Mouse (Mus musculus): ENCODE results near the gene Ubxn1. TPM values are rescaled to one million over a fixed set of nuclear protein-coding genes. Genes with fewer than 3 reads are reported as not detected.
A peak's percentile ranks its signal among the peaks of the same experiment; 100 is the strongest.

Ubxn1 gene
- polyA plus RNA-seq, 1 experiment from 2014 or later, result 131 TPM

DNA sequence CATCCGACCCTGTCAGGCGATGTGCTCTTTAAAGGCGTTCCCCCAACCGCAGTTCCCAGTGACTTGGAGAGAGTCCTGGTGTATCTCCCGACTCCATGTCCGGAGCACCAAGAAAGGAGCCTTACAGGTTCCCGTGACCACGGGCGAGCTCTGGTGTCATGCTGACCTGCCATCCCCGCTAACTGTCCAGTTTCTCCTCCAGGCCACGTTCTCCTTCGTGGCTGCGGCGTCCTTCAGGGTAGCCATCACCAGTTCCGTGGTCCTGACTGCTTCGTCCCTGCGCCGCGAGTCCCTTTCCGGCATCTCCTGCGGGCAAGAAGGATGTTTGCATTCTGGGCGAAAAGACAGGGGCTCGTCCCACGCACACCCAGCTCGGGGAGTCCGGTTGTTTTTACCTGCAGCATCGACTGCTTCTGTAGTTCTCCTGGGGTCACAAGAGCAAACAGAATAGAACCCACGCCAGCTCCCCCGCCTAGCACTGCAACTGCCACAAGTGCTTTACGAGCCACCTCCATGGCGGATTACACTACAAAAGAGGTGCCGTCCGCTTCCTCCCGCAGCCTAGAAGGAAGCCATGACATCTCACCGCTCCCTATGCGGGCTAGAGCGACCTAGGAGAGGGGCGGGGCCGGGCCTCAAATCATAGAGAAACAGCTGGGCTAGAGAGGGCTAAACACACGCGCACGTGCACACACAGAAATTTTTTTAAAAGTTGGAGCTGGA, 9.2 kb downstream of the Ubxn1 start, which contains the start of gene Uqcc3:
TSS of gene Uqcc3 (minus strand) at position 613 of the 723 bp plus-strand sequence.
- peak within 1 kb of the TSS; percentile 60 for H3K4me3 ChIP-seq (replicated peaks; ENCODE audit: low read length)
- H3K36me3 ChIP-seq (replicated peaks; ENCODE audit: control insufficient read depth, insufficient read depth), result peaks cover 29% of the 10 kb centered on the region
- H3K27me3 ChIP-seq (ENCODE audit: control insufficient read depth, insufficient read depth, low read length), result no peaks in the 10 kb centered on the region
- H3K9ac ChIP-seq, result peak within 1 kb of the TSS; percentile 81
- H3K9me3 ChIP-seq (ENCODE audit: control insufficient read depth, low read length), result no peaks in the 10 kb centered on the region
- peaks cover 7% of the 10 kb centered on the region for H3K4me1 ChIP-seq (replicated peaks; ENCODE audit: control insufficient read depth, insufficient read depth, low read length)
- H3K4me2 ChIP-seq (replicated peaks), result peak within 1 kb of the TSS; percentile 86
- under 1% methylated on average over 42 of the region's 42 CpGs for WGBS
- peak within 1 kb of the TSS; percentile 79 for H3K27ac ChIP-seq
- ATAC-seq (ENCODE audit: low FRiP score) (peak; percentile 97), DNase-seq (ENCODE audit: low spot score) (peak; percentile 79)

DNA sequence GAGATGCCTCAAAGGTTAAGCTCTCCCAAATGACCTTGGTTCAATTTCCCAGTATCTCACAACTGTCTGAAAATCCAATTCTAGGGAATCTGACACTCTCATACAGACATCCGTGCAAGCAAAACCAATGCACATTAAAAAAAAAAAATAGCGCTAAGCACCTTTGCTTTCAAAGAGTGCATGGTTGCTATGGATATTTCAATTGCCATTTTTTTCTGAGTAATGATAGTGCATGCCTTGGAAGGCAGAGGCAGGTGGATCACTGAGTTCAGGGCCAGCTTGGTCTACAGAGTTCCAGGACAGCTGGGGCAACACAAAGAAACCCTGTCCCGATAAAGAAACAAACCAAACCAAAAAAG, 9.7 kb downstream of the Ubxn1 start:
- peak overlapping the region; percentile 81 for H3K9ac ChIP-seq
- H3K9me3 ChIP-seq (ENCODE audit: control insufficient read depth, low read length), result no peaks in the 10 kb centered on the region
- ATAC-seq (ENCODE audit: low FRiP score), result no peak
- H3K4me1 ChIP-seq (replicated peaks; ENCODE audit: control insufficient read depth, insufficient read depth, low read length), result peaks cover 7% of the 10 kb centered on the region
- 17% methylated on average over 3 of the region's 3 CpGs for WGBS
- no peak for DNase-seq (ENCODE audit: low spot score)
- no peaks in the 10 kb centered on the region for H3K27me3 ChIP-seq (ENCODE audit: control insufficient read depth, insufficient read depth, low read length)
- peak overlapping the region; percentile 79; the same call in 1 of the 2 replicates for H3K27ac ChIP-seq
- H3K36me3 ChIP-seq (replicated peaks; ENCODE audit: control insufficient read depth, insufficient read depth), result peaks cover 23% of the 10 kb centered on the region
- H3K4me3 ChIP-seq (replicated peaks; ENCODE audit: low read length), result peak overlapping the region; percentile 60
- H3K4me2 ChIP-seq (replicated peaks), result peak overlapping the region; percentile 86

DNA sequence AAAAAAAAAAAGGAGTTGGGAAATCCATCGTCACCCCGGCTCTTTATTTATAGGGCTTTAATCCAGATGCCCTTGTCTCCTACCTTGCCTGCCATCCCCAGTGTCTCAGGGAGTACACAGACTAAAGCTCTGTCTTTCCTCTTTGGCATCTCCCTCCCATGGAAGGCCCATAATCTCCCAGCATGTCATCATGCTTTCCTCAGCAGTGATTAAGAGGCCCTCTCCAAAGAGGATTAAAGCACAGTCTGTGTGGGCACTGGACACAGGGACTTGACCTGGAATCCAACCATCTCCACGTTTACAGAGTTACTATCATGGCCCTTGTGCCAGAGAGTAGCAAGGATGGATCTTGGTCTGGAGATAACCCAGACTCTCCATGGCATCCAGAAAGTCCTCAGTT, 12.3 kb downstream of the Ubxn1 start, which contains the start of the genes Lbhd1 and Gm49403:
TSS of gene Lbhd1 (plus strand) at position 117 of the 400 bp plus-strand sequence.
TSS of gene Gm49403 (plus strand) at position 315 of the 400 bp plus-strand sequence.
- no peak for DNase-seq (ENCODE audit: low spot score)
- H3K4me1 ChIP-seq (replicated peaks; ENCODE audit: control insufficient read depth, insufficient read depth, low read length), result peaks cover 15% of the 10 kb centered on the region
- no peak within 1 kb of the TSS for H3K4me2 ChIP-seq (replicated peaks)
- no peak within 1 kb of the TSS for H3K4me3 ChIP-seq (replicated peaks; ENCODE audit: low read length)
- H3K9me3 ChIP-seq (ENCODE audit: control insufficient read depth, low read length), result no peaks in the 10 kb centered on the region
- WGBS, result 80% methylated on average over 3 of the region's 3 CpGs
- no peaks in the 10 kb centered on the region for H3K27me3 ChIP-seq (ENCODE audit: control insufficient read depth, insufficient read depth, low read length)
- no peak within 1 kb of the TSS for H3K9ac ChIP-seq
- no peak for ATAC-seq (ENCODE audit: low FRiP score)
- no peak within 1 kb of the TSS for H3K27ac ChIP-seq
- H3K36me3 ChIP-seq (replicated peaks; ENCODE audit: control insufficient read depth, insufficient read depth), result no peaks in the 10 kb centered on the region

DNA sequence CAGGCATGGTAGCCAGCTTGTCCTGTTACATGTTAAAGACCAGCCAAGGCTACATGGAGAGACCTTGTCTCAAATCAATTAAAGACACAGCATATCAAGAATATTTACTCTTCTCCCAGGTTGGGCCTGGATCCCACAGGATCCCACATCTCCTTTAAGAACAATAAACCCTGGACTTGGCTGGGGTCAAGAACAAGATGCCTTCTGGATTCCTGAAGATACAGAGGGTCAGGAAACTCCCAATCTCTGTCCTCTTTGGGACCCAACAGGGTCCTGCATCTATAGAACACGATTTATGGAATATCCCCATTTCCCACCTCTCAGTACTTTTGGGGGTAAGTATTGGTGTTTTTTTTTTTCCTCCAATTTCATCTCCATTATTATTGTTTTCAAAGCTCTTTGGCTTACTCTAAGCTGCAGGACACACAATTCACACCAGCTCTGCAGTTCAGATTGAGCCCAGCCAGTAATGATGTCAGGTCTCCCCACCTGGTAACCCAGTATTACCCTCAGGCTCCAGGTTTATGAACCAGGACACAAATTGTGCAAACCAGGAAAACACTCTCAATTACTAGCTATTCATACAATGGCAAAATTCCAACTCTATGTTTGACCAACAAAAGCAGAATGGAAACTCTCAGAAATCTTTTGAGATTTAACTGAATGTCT, 15.8 kb downstream of the Ubxn1 start:
- WGBS, result 50% methylated on average over 1 of the region's 1 CpGs
- peaks cover 13% of the 10 kb centered on the region for H3K36me3 ChIP-seq (replicated peaks; ENCODE audit: control insufficient read depth, insufficient read depth)
- H3K4me3 ChIP-seq (replicated peaks; ENCODE audit: low read length), result no peak overlapping the region
- H3K4me1 ChIP-seq (replicated peaks; ENCODE audit: control insufficient read depth, insufficient read depth, low read length), result peaks cover 17% of the 10 kb centered on the region
- no peak overlapping the region for H3K9ac ChIP-seq
- no peak overlapping the region for H3K27ac ChIP-seq
- H3K4me2 ChIP-seq (replicated peaks), result peak overlapping the region; percentile 89
- no peaks in the 10 kb centered on the region for H3K27me3 ChIP-seq (ENCODE audit: control insufficient read depth, insufficient read depth, low read length)
- no peak for DNase-seq (ENCODE audit: low spot score)
- no peak for ATAC-seq (ENCODE audit: low FRiP score)
- no peaks in the 10 kb centered on the region for H3K9me3 ChIP-seq (ENCODE audit: control insufficient read depth, low read length)

DNA sequence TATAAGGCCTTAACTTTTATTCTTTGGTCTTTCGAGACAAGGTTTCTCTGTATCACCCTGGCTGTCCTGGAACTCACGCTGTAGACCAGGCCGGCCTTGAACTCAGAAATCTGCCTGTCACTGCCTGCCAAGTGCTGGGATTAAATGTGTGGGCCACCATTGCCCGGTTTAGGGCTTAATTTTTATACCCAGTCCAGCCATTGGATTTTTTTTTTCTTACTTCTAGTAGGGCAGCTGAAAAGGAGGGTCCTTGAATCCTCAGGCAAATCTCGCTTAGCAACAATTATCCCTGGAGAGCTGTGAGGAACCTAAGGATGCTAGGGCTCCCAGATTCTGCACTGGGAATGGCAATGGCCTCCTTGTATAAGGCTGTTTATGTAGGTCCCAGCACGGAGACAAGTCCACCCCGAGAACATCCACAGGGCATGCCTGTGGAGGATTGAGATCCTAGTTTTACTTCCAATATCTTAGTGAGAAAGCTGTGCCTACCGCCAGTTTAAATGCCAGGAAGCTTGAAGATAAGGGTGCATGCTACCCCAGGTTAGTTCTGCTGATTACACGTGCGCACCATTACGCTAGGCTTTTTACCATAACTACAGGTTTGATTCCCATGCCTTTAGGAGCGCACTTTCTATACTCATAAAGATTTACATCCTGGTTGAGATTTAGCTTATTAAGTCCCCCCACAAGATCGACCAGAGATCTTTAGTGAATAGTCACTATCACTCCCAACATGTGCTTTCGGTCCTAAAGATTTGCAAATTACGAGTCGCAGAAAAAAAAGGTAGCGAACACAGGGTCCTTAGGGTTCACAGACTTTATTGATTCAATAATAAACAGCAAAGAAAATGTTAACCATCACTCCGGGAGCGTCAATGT, 16.5 kb downstream of the Ubxn1 start:
- H3K4me3 ChIP-seq (replicated peaks; ENCODE audit: low read length), result peak overlapping the region; percentile 67
- no peaks in the 10 kb centered on the region for H3K27me3 ChIP-seq (ENCODE audit: control insufficient read depth, insufficient read depth, low read length)
- H3K9ac ChIP-seq, result peak overlapping the region; percentile 70
- peak overlapping the region; percentile 89 for H3K4me2 ChIP-seq (replicated peaks)
- no peaks in the 10 kb centered on the region for H3K9me3 ChIP-seq (ENCODE audit: control insufficient read depth, low read length)
- ATAC-seq (ENCODE audit: low FRiP score), result no peak
- 16% methylated on average over 19 of the region's 19 CpGs for WGBS
- H3K4me1 ChIP-seq (replicated peaks; ENCODE audit: control insufficient read depth, insufficient read depth, low read length), result peaks cover 17% of the 10 kb centered on the region
- peak overlapping the region; percentile 89 for H3K27ac ChIP-seq
- no peak for DNase-seq (ENCODE audit: low spot score)
- H3K36me3 ChIP-seq (replicated peaks; ENCODE audit: control insufficient read depth, insufficient read depth), result peaks cover 13% of the 10 kb centered on the region

DNA sequence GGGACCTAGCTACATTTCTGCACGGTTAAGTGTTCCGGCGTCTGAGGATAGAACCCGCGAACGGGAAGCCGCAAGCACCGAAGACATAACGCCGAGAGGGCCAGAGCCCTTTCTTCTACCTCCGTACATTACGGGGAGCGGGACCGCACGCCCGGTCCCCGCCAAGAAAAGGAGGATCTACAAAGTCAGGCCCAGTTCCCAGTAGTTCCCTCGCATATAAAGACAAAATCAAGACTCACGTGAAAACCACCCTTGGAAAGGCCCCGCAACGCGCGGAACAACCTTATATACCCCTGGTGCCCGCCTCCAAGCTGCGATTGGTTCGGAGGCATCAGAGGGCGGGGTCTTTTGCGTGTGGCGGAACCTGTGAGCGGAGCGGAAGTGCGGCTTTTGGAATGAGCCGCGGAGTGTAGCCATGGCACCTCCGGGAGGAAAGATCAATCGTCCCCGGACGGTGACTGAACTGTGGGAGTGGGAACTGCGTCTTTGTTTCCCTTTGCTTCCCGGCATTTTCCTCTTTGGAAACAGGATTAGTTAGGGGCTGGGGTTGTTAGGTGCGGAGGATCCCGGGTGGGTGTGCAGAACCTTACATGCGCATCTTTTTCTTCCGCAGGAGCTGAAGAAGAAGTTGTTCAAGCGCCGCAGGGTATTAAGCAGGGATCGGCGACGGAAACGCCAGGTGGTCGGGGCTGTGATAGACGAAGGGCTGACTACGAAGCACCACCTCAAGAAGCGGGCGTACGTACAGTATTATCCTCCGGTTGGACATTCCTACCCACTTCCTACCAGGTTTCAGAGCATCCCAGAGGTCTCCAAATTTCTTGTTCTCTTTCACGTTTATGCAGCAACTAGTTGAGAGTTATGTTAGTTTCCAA, 17.5 kb downstream of the Ubxn1 start, which contains the start of the genes 1810009A15Rik and Gm49416:
TSS of gene 1810009A15Rik (plus strand) at position 343 of the 875 bp plus-strand sequence.
TSS of gene Gm49416 (plus strand) at position 416 of the 875 bp plus-strand sequence.
- peak within 1 kb of the TSS; percentile 67 for H3K4me3 ChIP-seq (replicated peaks; ENCODE audit: low read length)
- peaks cover 21% of the 10 kb centered on the region for H3K4me1 ChIP-seq (replicated peaks; ENCODE audit: control insufficient read depth, insufficient read depth, low read length)
- H3K9ac ChIP-seq, result peak within 1 kb of the TSS; percentile 70
- H3K27ac ChIP-seq, result peak within 1 kb of the TSS; percentile 89
- H3K36me3 ChIP-seq (replicated peaks; ENCODE audit: control insufficient read depth, insufficient read depth), result peaks cover 13% of the 10 kb centered on the region
- H3K9me3 ChIP-seq (ENCODE audit: control insufficient read depth, low read length), result no peaks in the 10 kb centered on the region
- H3K4me2 ChIP-seq (replicated peaks), result peak within 1 kb of the TSS; percentile 89
- ATAC-seq (ENCODE audit: low FRiP score), result peak; percentile 94
- H3K27me3 ChIP-seq (ENCODE audit: control insufficient read depth, insufficient read depth, low read length), result no peaks in the 10 kb centered on the region
- under 1% methylated on average over 58 of the region's 58 CpGs for WGBS
- peak; percentile 98 for DNase-seq (ENCODE audit: low spot score)

DNA sequence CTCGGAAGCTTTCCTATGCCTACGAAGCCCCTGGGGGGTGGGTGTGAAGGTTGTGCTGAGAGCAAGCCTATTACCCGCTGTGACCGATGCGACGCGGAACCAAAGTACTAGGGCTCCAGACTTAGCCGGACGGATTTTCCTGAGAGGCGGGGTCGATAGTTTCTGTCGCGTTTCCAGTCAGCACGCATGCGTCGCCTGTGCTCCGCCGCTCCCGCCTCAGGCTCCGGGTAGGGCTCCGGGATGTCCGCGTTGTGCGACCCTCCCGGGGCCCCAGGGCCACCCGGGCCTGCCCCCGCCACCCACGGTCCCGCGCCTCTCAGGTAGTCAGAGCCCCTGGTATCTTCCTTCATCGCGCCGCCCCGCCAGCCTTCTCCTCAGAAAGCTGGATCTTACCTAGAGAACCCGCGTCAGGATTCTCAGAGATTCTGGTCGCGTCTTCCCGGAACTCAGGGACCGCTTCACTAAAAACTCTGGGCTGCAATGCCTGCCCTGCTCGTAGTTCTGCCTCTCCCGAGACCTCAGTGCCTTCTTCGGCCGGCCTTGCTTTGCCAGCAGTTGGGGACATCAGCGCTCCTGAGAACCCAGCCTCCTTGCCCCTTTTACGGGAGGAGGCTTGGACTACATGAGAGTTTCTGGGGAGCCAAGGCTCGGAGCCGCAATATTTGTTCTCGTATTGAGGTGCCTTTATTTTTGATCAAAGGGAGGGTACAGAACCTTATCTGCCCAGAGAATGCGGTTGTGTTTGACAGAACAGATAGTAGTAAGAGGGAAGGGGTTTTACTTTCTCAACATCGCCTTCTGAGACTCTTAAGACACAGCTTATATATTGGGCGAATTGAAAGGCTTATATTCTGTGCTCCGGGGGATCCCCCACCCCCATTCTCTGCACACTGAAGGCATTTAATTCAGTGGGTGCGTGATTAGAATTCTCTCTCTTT, 21.8 kb downstream of the Ubxn1 start, which contains the start of gene Ints5:
TSS of gene Ints5 (plus strand) at position 177 of the 938 bp plus-strand sequence.
- peak within 1 kb of the TSS; percentile 74 for H3K4me3 ChIP-seq (replicated peaks; ENCODE audit: low read length)
- peaks cover 31% of the 10 kb centered on the region for H3K36me3 ChIP-seq (replicated peaks; ENCODE audit: control insufficient read depth, insufficient read depth)
- H3K9ac ChIP-seq, result peak within 1 kb of the TSS; percentile 85
- H3K9me3 ChIP-seq (ENCODE audit: control insufficient read depth, low read length), result no peaks in the 10 kb centered on the region
- WGBS, result 2% methylated on average over 54 of the region's 54 CpGs
- peaks cover 25% of the 10 kb centered on the region for H3K4me1 ChIP-seq (replicated peaks; ENCODE audit: control insufficient read depth, insufficient read depth, low read length)
- ATAC-seq (ENCODE audit: low FRiP score) (peak; percentile 64), DNase-seq (ENCODE audit: low spot score) (peak; percentile 87)
- no peaks in the 10 kb centered on the region for H3K27me3 ChIP-seq (ENCODE audit: control insufficient read depth, insufficient read depth, low read length)
- H3K27ac ChIP-seq, result peak within 1 kb of the TSS; percentile 82
- peak within 1 kb of the TSS; percentile 92 for H3K4me2 ChIP-seq (replicated peaks)

All from hindbrain, embryonic 14.5 days (tissue).